Mouse (Mus musculus) testis, adult 2 months (tissue): Measurements from ENCODE around the gene Acot11.

Experiments used
- CTCF ChIP-seq: fragments of 200-500 bp; IDR thresholded peaks from 2 replicates; pipeline ENCODE4 v1.5.1; 2012; ENCODE audit warnings: low read depth, mild to moderate bottlenecking, inconsistent platforms, low read length, moderate library complexity; ENCODE audit not compliant: control insufficient read depth, insufficient read depth, insufficient replicate concordance
- POLR2A ChIP-seq: fragments of 200-500 bp; IDR thresholded peaks from 2 replicates; pipeline ENCODE4 v1.6.1; 2012; ENCODE audit warnings: low read depth, mild to moderate bottlenecking, inconsistent platforms, low read length, moderate library complexity; ENCODE audit not compliant: control insufficient read depth

DNA sequence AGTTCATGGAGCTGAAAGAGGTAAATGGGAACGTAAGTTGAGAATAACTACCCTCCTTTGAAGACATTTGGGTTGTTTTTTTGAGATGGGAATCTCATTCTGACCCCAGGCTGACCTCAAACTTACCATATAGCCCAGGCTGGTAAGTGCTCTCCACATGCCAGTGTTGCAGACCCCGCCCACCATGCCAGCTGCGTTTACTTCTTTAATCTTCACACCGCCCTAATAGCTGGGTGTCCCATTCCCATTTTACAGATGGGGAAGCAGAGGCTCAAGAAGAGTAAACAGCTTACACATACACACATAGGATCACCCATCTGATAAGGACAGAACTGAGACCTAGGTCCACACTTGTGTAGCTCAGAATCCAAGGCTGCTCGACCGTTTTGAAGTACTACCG is 20.0 kb downstream of the Acot11 start:
- TF ChIP-seq CTCF (no peak), POLR2A (no peak)
